Mouse (Mus musculus) spleen, postnatal 14 days (tissue): ENCODE results near the gene Smad3.

Experiments used
- DNase-seq, 2 experiments: peaks; one replicate each; pipeline ENCODE4 v3.0.0; 2021 to 2022; ENCODE audit warnings: low spot score in 2 of 2

The Smad3 gene

GRCm38 (mm10) chr9:63720715-63721114 lies 37.1 kb downstream of the Smad3 start:
- no peak for DNase-seq

GRCm38 (mm10) chr9:63719770-63720440 lies 37.9 kb downstream of the Smad3 start:
- no peak for DNase-seq

GRCm38 (mm10) chr9:63718735-63719358 lies 38.9 kb downstream of the Smad3 start:
- DNase-seq = no peak

- DNase-seq = no peak
Observed at GRCm38 (mm10) chr9:63718170-63718569, 39.6 kb downstream of the Smad3 start.

- DNase-seq = no peak
Observed at GRCm38 (mm10) chr9:63717474-63718005, 40.3 kb downstream of the Smad3 start.

GRCm38 (mm10) chr9:63716150-63717138 lies 41.4 kb downstream of the Smad3 start:
- no peak for DNase-seq

- no peak for DNase-seq
Observed at GRCm38 (mm10) chr9:63714572-63714971, 43.2 kb downstream of the Smad3 start.

GRCm38 (mm10) chr9:63712838-63713237 lies 45.0 kb downstream of the Smad3 start:
- DNase-seq = no peak

- no peak for DNase-seq
Observed at GRCm38 (mm10) chr9:63711580-63712230, 46.1 kb downstream of the Smad3 start.

GRCm38 (mm10) chr9:63709857-63710256 lies 47.9 kb downstream of the Smad3 start:
- DNase-seq = no peak

GRCm38 (mm10) chr9:63709266-63709665 lies 48.5 kb downstream of the Smad3 start:
- DNase-seq = no peak

- DNase-seq = no peak
Observed at GRCm38 (mm10) chr9:63707816-63708588, 49.8 kb downstream of the Smad3 start.

GRCm38 (mm10) chr9:63706152-63706733 lies 51.6 kb downstream of the Smad3 start:
- peak; percentile 43 to 47 for DNase-seq

GRCm38 (mm10) chr9:63704979-63705751 lies 52.6 kb downstream of the Smad3 start:
- no peak for DNase-seq

GRCm38 (mm10) chr9:63704131-63704530 lies 53.7 kb downstream of the Smad3 start:
- DNase-seq = no peak

GRCm38 (mm10) chr9:63703236-63703785 lies 54.5 kb downstream of the Smad3 start:
- no peak for DNase-seq

GRCm38 (mm10) chr9:63702502-63703013 lies 55.2 kb downstream of the Smad3 start:
- DNase-seq = no peak

GRCm38 (mm10) chr9:63701957-63702309 lies 55.9 kb downstream of the Smad3 start:
- no peak for DNase-seq
